Mouse (Mus musculus) ES-Bruce4 (cell line): ENCODE measurements at regions not wholly inside any gene's neighbourhood (a gene's known extent, or its start where the extent isn't known, plus 50 kb on each side); places are given as distances from the start of the nearest gene placed in this dataset.

Experiments used
- H3K27ac ChIP-seq: 2 replicates; pipeline ENCODE4 v1.5.1; 2012; ENCODE audit warnings: low read length, inconsistent platforms; ENCODE audit not compliant: insufficient read depth
- H3K27me3 ChIP-seq: 2 replicates; pipeline ENCODE4 v1.6.1; 2012; ENCODE audit warnings: mild to moderate bottlenecking, low read length, inconsistent platforms; ENCODE audit not compliant: control insufficient read depth, poor library complexity, insufficient read depth, severe bottlenecking
- H3K36me3 ChIP-seq: 2 replicates; pipeline ENCODE4 v1.6.1; 2012; ENCODE audit warnings: inconsistent platforms, mild to moderate bottlenecking, low read length, moderate library complexity; ENCODE audit not compliant: control insufficient read depth, poor library complexity, insufficient read depth, severe bottlenecking
- H3K4me1 ChIP-seq: one replicate; pipeline ENCODE4 v1.8.1; 2011; ENCODE audit warnings: low read length; ENCODE audit not compliant: control insufficient read depth, insufficient read depth
- H3K4me3 ChIP-seq: 2 replicates; pipeline ENCODE4 v1.5.1; 2011; ENCODE audit warnings: low read depth, mild to moderate bottlenecking, low read length
- H3K9ac ChIP-seq: 2 replicates; pipeline ENCODE4 v1.6.1; 2012; ENCODE audit warnings: low read depth, mild to moderate bottlenecking, inconsistent platforms; ENCODE audit not compliant: poor library complexity, severe bottlenecking
- H3K9me3 ChIP-seq: replicated peaks from 2 replicates; pipeline ENCODE4 v1.6.1; 2012; ENCODE audit warnings: mild to moderate bottlenecking, low read length, inconsistent platforms; ENCODE audit not compliant: control insufficient read depth, poor library complexity, insufficient read depth, severe bottlenecking
- CTCF ChIP-seq: IDR thresholded peaks from one replicate; pipeline ENCODE4 v1.8.1; 2011; ENCODE audit warnings: low read depth, low read length
- EP300 ChIP-seq: IDR thresholded peaks from 2 replicates; pipeline ENCODE4 v1.6.1; 2011; ENCODE audit warnings: low read depth, low read length; ENCODE audit not compliant: insufficient read depth
- POLR2A ChIP-seq: IDR thresholded peaks from one replicate; pipeline ENCODE4 v1.8.1; 2011; ENCODE audit warnings: low read length; ENCODE audit not compliant: insufficient read depth

- H3K4me3 ChIP-seq: no peak overlapping the region
- no peaks in the 10 kb centered on the region for H3K36me3 ChIP-seq
- no peaks in the 10 kb centered on the region for H3K4me1 ChIP-seq
- H3K27ac ChIP-seq: no peak overlapping the region
- no peaks in the 10 kb centered on the region for H3K27me3 ChIP-seq
- H3K9me3 ChIP-seq: no peaks in the 10 kb centered on the region
- no peak overlapping the region for H3K9ac ChIP-seq
- TF ChIP-seq POLR2A (no peak), CTCF (no peak), EP300 (no peak)
Measured at GRCm38 (mm10) chr19:14162773-14163172, 249.4 kb downstream of the Olfr1505 start.

- Histone ChIP-seq H3K9me3 (no peaks in the 10 kb centered on the region), H3K4me1 (no peaks in the 10 kb centered on the region), H3K36me3 (no peaks in the 10 kb centered on the region), H3K27ac (no peak overlapping the region), H3K9ac (no peak overlapping the region), H3K27me3 (no peaks in the 10 kb centered on the region), H3K4me3 (no peak overlapping the region)
- TF ChIP-seq CTCF (no peak), EP300 (no peak), POLR2A (no peak)
Measured at GRCm38 (mm10) chr19:14165775-14166174, 252.4 kb downstream of the Olfr1505 start.

GRCm38 (mm10) chr19:14180244-14180643, 266.9 kb downstream of the Olfr1505 start:
- H3K27me3 ChIP-seq: no peaks in the 10 kb centered on the region
- no peaks in the 10 kb centered on the region for H3K9me3 ChIP-seq
- no peak overlapping the region for H3K4me3 ChIP-seq
- H3K4me1 ChIP-seq: no peaks in the 10 kb centered on the region
- no peak overlapping the region for H3K9ac ChIP-seq
- H3K27ac ChIP-seq: no peak overlapping the region
- TF ChIP-seq CTCF (no peak), EP300 (no peak), POLR2A (no peak)
- no peaks in the 10 kb centered on the region for H3K36me3 ChIP-seq

- H3K4me1 ChIP-seq: no peaks in the 10 kb centered on the region
- H3K4me3 ChIP-seq: no peak overlapping the region
- H3K9ac ChIP-seq: no peak overlapping the region
- H3K27me3 ChIP-seq: no peaks in the 10 kb centered on the region
- no peaks in the 10 kb centered on the region for H3K36me3 ChIP-seq
- TF ChIP-seq POLR2A (no peak), EP300 (no peak), CTCF (no peak)
- no peaks in the 10 kb centered on the region for H3K9me3 ChIP-seq
- H3K27ac ChIP-seq: no peak overlapping the region
Measured at GRCm38 (mm10) chr19:14180956-14181355, 267.6 kb downstream of the Olfr1505 start.

- no peak overlapping the region for H3K4me3 ChIP-seq
- no peak overlapping the region for H3K27ac ChIP-seq
- no peak for TF ChIP-seq EP300
- TF ChIP-seq CTCF: no peak
- no peak for TF ChIP-seq POLR2A
- H3K9me3 ChIP-seq: no peaks in the 10 kb centered on the region
- H3K4me1 ChIP-seq: no peaks in the 10 kb centered on the region
- no peaks in the 10 kb centered on the region for H3K27me3 ChIP-seq
- H3K36me3 ChIP-seq: no peaks in the 10 kb centered on the region
- H3K9ac ChIP-seq: no peak overlapping the region
Measured at GRCm38 (mm10) chr19:14181661-14182415, 268.5 kb downstream of the Olfr1505 start.

- H3K36me3 ChIP-seq: no peaks in the 10 kb centered on the region
- no peak overlapping the region for H3K4me3 ChIP-seq
- H3K4me1 ChIP-seq: no peaks in the 10 kb centered on the region
- TF ChIP-seq POLR2A (no peak), CTCF (no peak), EP300 (no peak)
- H3K27ac ChIP-seq: no peak overlapping the region
- no peak overlapping the region for H3K9ac ChIP-seq
- no peaks in the 10 kb centered on the region for H3K9me3 ChIP-seq
- H3K27me3 ChIP-seq: no peaks in the 10 kb centered on the region
Measured at GRCm38 (mm10) chr19:14191820-14192219, 278.5 kb downstream of the Olfr1505 start.
